ENCODE assay signal across 9 mouse cellular contexts in genomic region chr9:50064505-50065229, GRCm38 (mm10).
DNase-seq lines count a peak whose midpoint lies in the region; ATAC-seq lines count a peak whose summit lies in the region.
"Had no signal": no experiment of that assay in that cellular context is flagged by ENCODE, and none has a peak within 500 bp of the region (broad histone marks: within the 10 kb centered on the region; RNA-seq: fewer than 3 reads in every experiment).

No protein-coding gene starts in this region.

- no peaks in the 10 kb centered on the region for H3K36me3 ChIP-seq in midbrain, embryonic 14.5 days (ENCODE audit: control insufficient read depth, insufficient read depth, low read length)
- no peaks in the 10 kb centered on the region for H3K36me3 ChIP-seq in midbrain, embryonic 13.5 days

- H3K4me3 ChIP-seq in midbrain, embryonic 14.5 days (replicated peaks; ENCODE audit: low read depth, low read length), result no peak overlapping the region
- no peak overlapping the region for H3K4me3 ChIP-seq in midbrain, embryonic 13.5 days (replicated peaks)

- DNase-seq in midbrain, embryonic 14.5 days, result peak; percentile 40
- peak; percentile 39 to 49 for DNase-seq in cerebellum, postnatal 4 days (ENCODE audit: low spot score in 2 of 2)
- peak; percentile 13 to 27 for DNase-seq in layer of hippocampus, postnatal 25 days (ENCODE audit: extremely low spot score in 1 of 2, low spot score in 1 of 2)
- peak; percentile 10 for DNase-seq in right cerebral cortex, postnatal 25 days
- no peak for DNase-seq in urinary bladder, postnatal 36 days (ENCODE audit: low spot score in 2 of 2)
- no peak for DNase-seq in kidney, adult 8-10 months
- DNase-seq: lung, embryonic 14.5 days; thymus, postnatal 14 days had no signal

- ATAC-seq in midbrain, embryonic 14.5 days (ENCODE audit: low FRiP score, low TSS enrichment), result no peak
- ATAC-seq in midbrain, embryonic 13.5 days, result no peak

- H3K27me3 ChIP-seq in midbrain, embryonic 14.5 days (ENCODE audit: control insufficient read depth, insufficient read depth, low read length), result no peaks in the 10 kb centered on the region
- no peaks in the 10 kb centered on the region for H3K27me3 ChIP-seq in midbrain, embryonic 13.5 days

- H3K27ac ChIP-seq in midbrain, embryonic 14.5 days (replicated peaks; ENCODE audit: low read depth, low read length), result no peak overlapping the region
- H3K27ac ChIP-seq in midbrain, embryonic 13.5 days, result no peak overlapping the region

- H3K9ac ChIP-seq in midbrain, embryonic 14.5 days (replicated peaks; ENCODE audit: low read length), result no peak overlapping the region
- no peak overlapping the region for H3K9ac ChIP-seq in midbrain, embryonic 13.5 days (replicated peaks)
- H3K9ac ChIP-seq: lung, embryonic 14.5 days had no signal

- H3K9me3 ChIP-seq in midbrain, embryonic 14.5 days (ENCODE audit: control insufficient read depth, low read length), result no peaks in the 10 kb centered on the region
- no peaks in the 10 kb centered on the region for H3K9me3 ChIP-seq in midbrain, embryonic 13.5 days

- H3K4me1 ChIP-seq in midbrain, embryonic 14.5 days (ENCODE audit: control insufficient read depth, insufficient read depth, low read length), result no peaks in the 10 kb centered on the region
- no peaks in the 10 kb centered on the region for H3K4me1 ChIP-seq in midbrain, embryonic 13.5 days (replicated peaks)

- 82% methylated on average over 10 of the region's 10 CpGs for WGBS in midbrain, embryonic 14.5 days
- 82% methylated on average over 10 of the region's 10 CpGs for WGBS in midbrain, embryonic 13.5 days

- H3K4me2 ChIP-seq in midbrain, embryonic 14.5 days (ENCODE audit: low read length), result no peak overlapping the region
- H3K4me2 ChIP-seq in midbrain, embryonic 13.5 days (replicated peaks), result no peak overlapping the region
- H3K4me2 ChIP-seq: lung, embryonic 14.5 days had no signal

Comparison
In these comparisons a context has a peak if more than half of its experiments do, and no peak if none do; other contexts are left out.
1. DNase-seq: peak in midbrain, embryonic 14.5 days (single experiment), cerebellum, postnatal 4 days (2 of 2), layer of hippocampus, postnatal 25 days (2 of 2) and right cerebral cortex, postnatal 25 days (single experiment); none in urinary bladder, postnatal 36 days (0 of 2) and kidney, adult 8-10 months (0 of 2).